Mouse (Mus musculus): ENCODE measurements around the gene Ftcd.

GRCm38 (mm10) chr10:76636601-76637000 is 61.2 kb downstream of the Ftcd start:
- no peak for TF ChIP-seq CTCF (IDR thresholded peaks at IDR 0.05; ENCODE audit: borderline replicate concordance, insufficient read depth, low read depth, low read length)
- no peak for TF ChIP-seq POLR2A (IDR thresholded peaks at IDR 0.05; ENCODE audit: borderline replicate concordance, insufficient read depth, low read length)

All from cerebellum, adult 2 months (tissue).